Comparison of ENCODE assay signal across 9 mouse cellular contexts in genomic region chr8:11253556-11253955, GRCm38 (mm10). TPM values are rescaled to one million over a fixed set of nuclear protein-coding genes. Genes with fewer than 3 reads are reported as not detected.
DNase-seq lines count a peak whose midpoint lies in the region; ATAC-seq and TF ChIP-seq lines count a peak whose summit lies in the region.
"Had no signal": no experiment of that assay in that cellular context is flagged by ENCODE, and none has a peak within 500 bp of the region (broad histone marks: within the 10 kb centered on the region; RNA-seq: fewer than 3 reads in every experiment).

No protein-coding gene starts in this region.

- H3K9me3 ChIP-seq in hindbrain, embryonic 13.5 days = no peaks in the 10 kb centered on the region
- H3K9me3 ChIP-seq: midbrain, embryonic 12.5 days had no signal

- TF ChIP-seq CTCF in cerebellum, adult 2 months (IDR thresholded peaks at IDR 0.05; ENCODE audit: borderline replicate concordance, insufficient read depth, low read depth, low read length) = peak; percentile 97

- peak; percentile 85 for DNase-seq in NIH3T3 (ENCODE audit: low read depth)
- DNase-seq in cerebellum, adult 2 months = peak; percentile 67 to 78
- peak; percentile 73 to 82 for DNase-seq in frontal cortex, postnatal 10 days (ENCODE audit: low spot score in 2 of 2)
- peak; percentile 86 to 90 for DNase-seq in layer of hippocampus, postnatal 14 days (ENCODE audit: low spot score in 2 of 2)
- peak; percentile 78 for DNase-seq in right cerebral cortex, postnatal 25 days
- peak; percentile 71 to 85 for DNase-seq in urinary bladder, postnatal 4 days (ENCODE audit: low spot score in 2 of 2)

- WGBS in cerebellum, adult 2 months = 80% methylated on average over 1 of the region's 1 CpGs
- 55% methylated on average over 1 of the region's 1 CpGs for WGBS in hindbrain, embryonic 13.5 days

- no peaks in the 10 kb centered on the region for H3K36me3 ChIP-seq in hindbrain, embryonic 13.5 days
- H3K36me3 ChIP-seq: midbrain, embryonic 12.5 days had no signal

- no peaks in the 10 kb centered on the region for H3K27me3 ChIP-seq in cerebellum, adult 2 months (ENCODE audit: control insufficient read depth, insufficient read depth, low read length)
- H3K27me3 ChIP-seq in hindbrain, embryonic 13.5 days = no peaks in the 10 kb centered on the region
- H3K27me3 ChIP-seq: midbrain, embryonic 12.5 days had no signal

- H3K27ac ChIP-seq in cerebellum, adult 2 months (ENCODE audit: insufficient read depth, low read length) = no peak overlapping the region
- no peak overlapping the region for H3K27ac ChIP-seq in hindbrain, embryonic 13.5 days
- H3K27ac ChIP-seq: midbrain, embryonic 12.5 days had no signal

- H3K4me3 ChIP-seq in cerebellum, adult 2 months (replicated peaks; ENCODE audit: insufficient read depth, low read depth, low read length) = no peak overlapping the region
- H3K4me3 ChIP-seq in hindbrain, embryonic 13.5 days = no peak overlapping the region
- H3K4me3 ChIP-seq: midbrain, embryonic 12.5 days had no signal

- H3K4me1 ChIP-seq in cerebellum, adult 2 months (ENCODE audit: control insufficient read depth, insufficient read depth, low read length) = peaks cover 14% of the 10 kb centered on the region
- H3K4me1 ChIP-seq in hindbrain, embryonic 13.5 days (replicated peaks) = peaks cover 8% of the 10 kb centered on the region; the same call in 1 of the 2 replicates

- no peak for TF ChIP-seq POLR2A in cerebellum, adult 2 months (IDR thresholded peaks at IDR 0.05; ENCODE audit: borderline replicate concordance, insufficient read depth, low read length)

- ATAC-seq in hindbrain, embryonic 13.5 days (ENCODE audit: low FRiP score) = 0 out of 2 replicates have a peak, but pooled peaks have one; percentile 24
- peak; percentile 78 for ATAC-seq in megakaryocyte, adult 5-6 weeks (ENCODE audit: poor library complexity, severe bottlenecking)

- H3K9ac ChIP-seq in hindbrain, embryonic 13.5 days = no peak overlapping the region
- H3K9ac ChIP-seq: midbrain, embryonic 12.5 days had no signal

- H3K4me2 ChIP-seq in hindbrain, embryonic 13.5 days = no peak overlapping the region
- H3K4me2 ChIP-seq: midbrain, embryonic 12.5 days had no signal

RNA-seq across cellular contexts. Expression of gene Col4a2, which starts 59.0 kb away (rescaled TPM):
- polyA plus RNA-seq in cerebellum, adult 2 months (2012; rRNA removed) = 13.8 and 15.0 TPM in 2 replicates
- polyA plus RNA-seq in hindbrain, embryonic 13.5 days (2015; fragmentation: Nextera tagmentation; extraction: Ambion mirVana) = 41.6 and 42.4 TPM in 2 replicates
- 10 to 100 TPM; 78.5 to 78.8 TPM for total RNA-seq in layer of hippocampus, postnatal 14 days (2021)
- 0.02 and 0.07 TPM in 2 replicates for total RNA-seq in megakaryocyte, adult 5-6 weeks (2015)
- 0.15 and 0.73 TPM in 2 replicates for total RNA-seq in megakaryocyte, adult 5-6 weeks (2017)

RNA-seq across cellular contexts. Expression of gene Col4a1, which starts 59.1 kb away (rescaled TPM):
- polyA plus RNA-seq in cerebellum, adult 2 months (2012; rRNA removed) = 14.8 and 15.6 TPM in 2 replicates
- polyA plus RNA-seq in hindbrain, embryonic 13.5 days (2015; fragmentation: Nextera tagmentation; extraction: Ambion mirVana) = 93.3 and 94.0 TPM in 2 replicates
- total RNA-seq in layer of hippocampus, postnatal 14 days (2021) = 100 to 1,000 TPM; 108 to 117 TPM
- 0.30 and 1.3 TPM in 2 replicates for total RNA-seq in megakaryocyte, adult 5-6 weeks (2015)
- 0.04 and 1.1 TPM in 2 replicates for total RNA-seq in megakaryocyte, adult 5-6 weeks (2017)

Comparison
In these comparisons a context has a peak if more than half of its experiments do, and no peak if none do; other contexts are left out.
1. RNA of gene Col4a2, which starts 59.0 kb away (total RNA-seq): 78.5 to 78.8 TPM in layer of hippocampus, postnatal 14 days; 0.02 to 0.73 TPM in megakaryocyte, adult 5-6 weeks; every median in the first group is over 10 times any median in the second.
2. RNA of gene Col4a1, which starts 59.1 kb away (total RNA-seq): 108 to 117 TPM in layer of hippocampus, postnatal 14 days; 0.04 to 1.3 TPM in megakaryocyte, adult 5-6 weeks; every median in the first group is over 10 times any median in the second.
3. Peak in every context shown above with its lines, with median percentiles within 50 percentile points of each other: DNase-seq.